Mouse (Mus musculus) stomach, postnatal 0 days (tissue): ENCODE data around the gene Spata2. TPM values are rescaled to one million over a fixed set of nuclear protein-coding genes. Genes with fewer than 3 reads are reported as not detected.
A peak's percentile ranks its signal among the peaks of the same experiment; 100 is the strongest.

Experiments
- ATAC-seq: fragments of 200-750 bp; cut with Nextera tagmentation; 2 replicates; pipeline ENCODE4 v1.8.0; 2017; ENCODE audit not compliant: low FRiP score, low TSS enrichment
- DNase-seq: peaks from one replicate; pipeline ENCODE4 v3.0.0-alpha.2; 2016; ENCODE audit warnings: low spot score
- H3K27ac ChIP-seq: fragments of 300-500 bp; sonication (generic); replicated peaks from 2 replicates; pipeline ENCODE4 v1.5.1; 2014; ENCODE audit warnings: mild to moderate bottlenecking, control low read depth
- H3K27me3 ChIP-seq: fragments of 300-500 bp; sonication (generic); 2 replicates; pipeline ENCODE4 v1.6.1; 2014; ENCODE audit warnings: low read length; ENCODE audit not compliant: control insufficient read depth, insufficient read depth
- H3K36me3 ChIP-seq: fragments of 300-500 bp; sonication (generic); 2 replicates; pipeline ENCODE4 v1.6.1; 2014; ENCODE audit warnings: low read length, mixed read lengths; ENCODE audit not compliant: control insufficient read depth, insufficient read depth
- H3K4me1 ChIP-seq: fragments of 300-500 bp; sonication (generic); replicated peaks from 2 replicates; pipeline ENCODE4 v1.6.1; 2014; ENCODE audit warnings: antibody characterized with exemption; ENCODE audit not compliant: control insufficient read depth, insufficient read depth
- H3K4me2 ChIP-seq: fragments of 300-500 bp; sonication (generic); replicated peaks from 2 replicates; pipeline ENCODE4 v1.6.1; 2014; ENCODE audit warnings: low read depth, mild to moderate bottlenecking, control low read depth, moderate library complexity
- H3K4me3 ChIP-seq: fragments of 300-500 bp; sonication (generic); 2 replicates; pipeline ENCODE4 v1.5.1; 2014; ENCODE audit warnings: low read depth, low read length, control low read depth
- H3K9ac ChIP-seq: fragments of 300-500 bp; sonication (generic); 2 replicates; pipeline ENCODE4 v1.6.1; 2014; ENCODE audit warnings: mild to moderate bottlenecking, low read length, control low read depth, mixed read lengths
- H3K9me3 ChIP-seq: fragments of 300-500 bp; sonication (generic); 2 replicates; pipeline ENCODE4 v1.6.1; 2016; ENCODE audit warnings: low read length; ENCODE audit not compliant: control insufficient read depth
- CTCF ChIP-seq: IDR thresholded peaks from 2 replicates; pipeline ENCODE4 v1.5.1; 2016; ENCODE audit warnings: antibody characterized with exemption, low read depth, mild to moderate bottlenecking, moderate library complexity
- EP300 ChIP-seq: optimal IDR thresholded peaks from 2 replicates; pipeline ENCODE3; 2016; ENCODE audit warnings: antibody characterized with exemption
- WGBS: fragments of 180-500 bp; shearing (Covaris S2); extraction: QIAGEN DNeasy Blood & Tissue Kit; methylation state at CpG from one replicate; pipeline ENCODE4 v1.1.7; 2014; 5-methylcytosine and 5-hydroxymethylcytosine counted together
- polyA plus RNA-seq: library from polyadenylated mRNA; unstranded; fragments of >200 nt; fragmentation: Nextera tagmentation; extraction: Ambion mirVana; gene quantifications from 2 replicates; pipeline ENCODE4 v1.2.1, GENCODE M21; 2015

Spata2 gene
- polyA plus RNA-seq, 1 experiment from 2014 or later, result 9.4 TPM

DNA sequence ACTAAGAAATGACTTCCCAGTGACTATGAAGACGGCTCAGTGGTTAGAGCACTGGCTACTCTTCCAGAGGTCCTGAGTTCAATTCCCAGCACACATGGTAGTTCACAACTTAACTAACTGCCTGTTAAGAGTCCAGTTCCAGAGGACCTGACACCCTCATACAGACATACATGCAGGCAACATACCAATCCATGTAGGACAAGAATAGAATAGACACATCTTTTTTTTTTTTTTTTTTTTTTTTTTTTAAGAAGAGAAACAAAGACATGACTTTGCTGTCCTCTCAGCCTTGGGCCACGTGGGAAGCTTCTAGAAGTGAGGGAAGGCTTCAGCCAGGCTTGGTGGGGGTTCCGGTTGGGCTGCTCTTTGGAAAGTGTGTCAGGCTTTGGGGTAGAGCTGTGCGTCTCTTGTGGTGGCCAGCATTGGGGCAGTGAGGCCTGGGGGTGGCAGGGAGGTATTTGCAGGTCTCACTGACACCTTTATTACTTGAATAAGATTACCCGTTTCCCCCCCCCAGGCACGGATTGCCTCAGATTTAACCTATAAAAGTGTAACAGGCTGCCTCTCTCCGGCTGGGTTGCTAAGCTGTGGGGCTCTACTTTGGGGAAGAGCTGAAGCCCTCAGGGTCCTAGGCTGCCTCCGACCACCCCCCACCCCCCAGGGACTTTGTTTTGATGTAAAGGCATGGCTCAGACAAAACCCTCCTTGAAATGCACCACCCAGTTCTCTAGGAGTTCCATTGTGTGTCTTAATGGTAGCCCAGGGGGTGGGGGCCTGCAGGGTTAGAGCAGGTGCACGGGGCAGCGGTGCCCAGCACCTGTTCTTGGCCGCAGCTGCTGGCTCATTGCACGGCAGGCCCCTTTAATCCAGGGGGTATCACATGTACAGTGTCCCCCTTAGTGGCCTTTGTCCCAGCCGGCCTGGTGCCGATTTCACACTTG, 47.1 kb upstream of the Spata2 start:
- Histone ChIP-seq H3K36me3 (no peaks in the 10 kb centered on the region), H3K27ac (0 out of 2 replicates have a peak overlapping the region, but pooled peaks have one; percentile 30), H3K9me3 (no peaks in the 10 kb centered on the region), H3K4me3 (peak overlapping the region; percentile 51), H3K9ac (peak overlapping the region; percentile 47), H3K4me1 (peaks cover 5% of the 10 kb centered on the region), H3K27me3 (no peaks in the 10 kb centered on the region), H3K4me2 (peak overlapping the region; percentile 73)
- no peak for DNase-seq
- 41% methylated on average over 14 of the region's 14 CpGs for WGBS
- TF ChIP-seq EP300 (no peak), CTCF (no peak)
- ATAC-seq, result no peak

DNA sequence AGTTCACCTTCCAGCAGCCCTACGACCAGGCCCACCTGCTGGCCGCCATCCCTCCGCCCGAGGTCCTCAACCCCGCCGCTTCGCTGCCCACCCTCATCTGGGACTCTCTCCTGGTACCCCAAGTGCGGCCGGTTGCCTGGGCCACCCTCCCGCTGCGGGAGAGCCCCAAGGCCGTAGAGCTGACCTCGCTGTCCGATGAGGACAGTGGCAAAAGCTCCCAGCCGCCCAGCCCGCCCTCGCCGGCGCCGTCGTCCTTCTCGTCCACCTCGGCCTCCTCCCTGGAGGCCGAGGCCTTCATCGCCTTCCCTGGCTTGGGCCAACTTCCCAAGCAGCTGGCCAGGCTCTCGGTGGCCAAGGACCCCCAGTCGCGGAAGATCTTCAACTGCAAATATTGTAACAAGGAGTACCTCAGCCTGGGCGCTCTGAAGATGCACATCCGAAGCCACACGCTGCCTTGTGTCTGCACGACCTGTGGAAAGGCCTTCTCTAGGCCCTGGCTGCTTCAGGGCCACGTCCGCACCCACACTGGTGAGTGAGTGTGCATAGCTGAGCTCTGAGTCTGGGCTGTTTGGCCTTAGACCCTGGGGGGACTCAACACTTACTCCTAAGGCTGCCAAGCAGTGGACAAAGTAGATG, 46.1 kb upstream of the Spata2 start:
- Histone ChIP-seq H3K36me3 (no peaks in the 10 kb centered on the region), H3K4me2 (peak overlapping the region; percentile 73), H3K9ac (peak overlapping the region; percentile 59), H3K27me3 (no peaks in the 10 kb centered on the region), H3K9me3 (no peaks in the 10 kb centered on the region), H3K4me3 (peak overlapping the region; percentile 51), H3K4me1 (peaks cover 5% of the 10 kb centered on the region), H3K27ac (peak overlapping the region; percentile 49)
- DNase-seq (no peak), ATAC-seq (no peak)
- no peak for TF ChIP-seq CTCF
- no peak for TF ChIP-seq EP300
- WGBS, result 37% methylated on average over 28 of the region's 34 CpGs

- peak; percentile 96 for DNase-seq
- H3K4me1 ChIP-seq, result no peaks in the 10 kb centered on the region; the same call in 1 of the 2 replicates
- WGBS, result 1% methylated on average over 58 of the region's 58 CpGs
- peak within 1 kb of the TSS; percentile 49 for H3K27ac ChIP-seq
- ATAC-seq, result peak; percentile 98
- H3K9ac ChIP-seq, result peak within 1 kb of the TSS; percentile 59
- peak within 1 kb of the TSS; percentile 51 for H3K4me3 ChIP-seq
- TF ChIP-seq EP300 (no peak), CTCF (peak; percentile 90)
- H3K9me3 ChIP-seq, result no peaks in the 10 kb centered on the region
- no peaks in the 10 kb centered on the region for H3K27me3 ChIP-seq
- peak within 1 kb of the TSS; percentile 73 for H3K4me2 ChIP-seq
- no peaks in the 10 kb centered on the region for H3K36me3 ChIP-seq
These were observed 45.0 kb upstream of the Spata2 start, which contains the start of gene Snai1 for GRCm38 (mm10) chr2:167537476-167538297. Gene Snai1 (plus strand): TSS chr2:167538195.

- ATAC-seq (no peak), DNase-seq (no peak)
- TF ChIP-seq EP300, result no peak
- no peak for TF ChIP-seq CTCF
- Histone ChIP-seq H3K9me3 (no peaks in the 10 kb centered on the region), H3K36me3 (no peaks in the 10 kb centered on the region), H3K27me3 (no peaks in the 10 kb centered on the region), H3K4me1 (no peaks in the 10 kb centered on the region), H3K4me2 (no peak overlapping the region), H3K4me3 (no peak overlapping the region), H3K27ac (no peak overlapping the region), H3K9ac (no peak overlapping the region)
- 38% methylated on average over 10 of the region's 10 CpGs for WGBS
These were observed 43.7 kb upstream of the Spata2 start for GRCm38 (mm10) chr2:167536320-167536945.

DNA sequence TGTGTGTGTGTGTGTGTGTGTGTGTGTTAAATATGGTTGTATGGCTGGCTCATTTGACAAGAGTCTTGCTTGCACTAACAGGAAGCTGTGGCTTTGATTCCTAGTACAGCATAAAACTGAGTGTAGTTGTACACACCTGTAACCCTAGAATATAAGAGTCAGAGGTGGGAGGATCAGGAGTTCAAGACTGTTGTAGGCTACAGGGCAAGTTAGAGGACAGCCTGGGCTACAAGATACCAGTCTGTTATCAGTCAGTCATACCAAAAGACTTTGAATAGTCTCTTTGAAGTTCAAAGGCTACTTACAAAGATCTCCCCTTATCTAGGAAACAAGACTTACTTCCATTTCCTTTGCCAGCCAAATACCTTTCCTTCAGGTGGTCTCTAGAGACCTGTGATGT, 41.2 kb upstream of the Spata2 start:
- H3K4me2 ChIP-seq, result no peak overlapping the region
- H3K27me3 ChIP-seq, result no peaks in the 10 kb centered on the region
- DNase-seq (no peak), ATAC-seq (no peak)
- no peak for TF ChIP-seq CTCF
- TF ChIP-seq EP300, result no peak
- H3K4me3 ChIP-seq, result no peak overlapping the region
- H3K9me3 ChIP-seq, result no peaks in the 10 kb centered on the region
- H3K4me1 ChIP-seq, result no peaks in the 10 kb centered on the region
- no peaks in the 10 kb centered on the region for H3K36me3 ChIP-seq
- H3K27ac ChIP-seq, result no peak overlapping the region
- H3K9ac ChIP-seq, result no peak overlapping the region
